Mouse (Mus musculus): ENCODE data around the gene Fam43b. TPM values are rescaled to one million over a fixed set of nuclear protein-coding genes. Genes with fewer than 3 reads are reported as not detected.
A peak's percentile ranks its signal among the peaks of the same experiment; 100 is the strongest.
"Not testable (repeated sequence)": the region's sequence is repeated elsewhere in the genome, so short reads cannot be mapped to it uniquely, and the experiment has no call there.

Fam43b gene
- polyA plus RNA-seq (2012; ENCODE audit: insufficient read depth, insufficient read length, missing spikeins): not detected in 2 replicates

- Histone ChIP-seq H3K4me3 (ENCODE audit: insufficient read depth, low read depth, low read length) (peak within 1 kb of the TSS; percentile 35), H3K4me1 (ENCODE audit: control insufficient read depth, insufficient read depth, insufficient read length, low read length) (no peaks in the 10 kb centered on the region), H3K27ac (replicated peaks; ENCODE audit: low read depth, low read length) (no peak within 1 kb of the TSS)
These were observed at the start of gene Fam43b for GRCm38 (mm10) chr4:138395971-138396645. Gene Fam43b, minus strand, starts transcription at chr4:138396528.

GRCm38 (mm10) chr4:138444941-138445340, 48.6 kb upstream of the Fam43b start:
- Histone ChIP-seq H3K4me1 (ENCODE audit: control insufficient read depth, insufficient read depth, insufficient read length, low read length) (no peaks in the 10 kb centered on the region), H3K27ac (replicated peaks; ENCODE audit: low read depth, low read length) (no peak overlapping the region)

GRCm38 (mm10) chr4:138440062-138440461, 43.7 kb upstream of the Fam43b start:
- Histone ChIP-seq H3K27ac (replicated peaks; ENCODE audit: low read depth, low read length) (no peak overlapping the region), H3K4me3 (ENCODE audit: insufficient read depth, low read depth, low read length) (no peak overlapping the region), H3K4me1 (ENCODE audit: control insufficient read depth, insufficient read depth, insufficient read length, low read length) (no peaks in the 10 kb centered on the region)

More at GRCm38 (mm10) chr4:138444941-138445340, 48.6 kb upstream of the Fam43b start:
- H3K4me3 ChIP-seq (ENCODE audit: insufficient read depth, low read depth, low read length): no peak overlapping the region

DNA sequence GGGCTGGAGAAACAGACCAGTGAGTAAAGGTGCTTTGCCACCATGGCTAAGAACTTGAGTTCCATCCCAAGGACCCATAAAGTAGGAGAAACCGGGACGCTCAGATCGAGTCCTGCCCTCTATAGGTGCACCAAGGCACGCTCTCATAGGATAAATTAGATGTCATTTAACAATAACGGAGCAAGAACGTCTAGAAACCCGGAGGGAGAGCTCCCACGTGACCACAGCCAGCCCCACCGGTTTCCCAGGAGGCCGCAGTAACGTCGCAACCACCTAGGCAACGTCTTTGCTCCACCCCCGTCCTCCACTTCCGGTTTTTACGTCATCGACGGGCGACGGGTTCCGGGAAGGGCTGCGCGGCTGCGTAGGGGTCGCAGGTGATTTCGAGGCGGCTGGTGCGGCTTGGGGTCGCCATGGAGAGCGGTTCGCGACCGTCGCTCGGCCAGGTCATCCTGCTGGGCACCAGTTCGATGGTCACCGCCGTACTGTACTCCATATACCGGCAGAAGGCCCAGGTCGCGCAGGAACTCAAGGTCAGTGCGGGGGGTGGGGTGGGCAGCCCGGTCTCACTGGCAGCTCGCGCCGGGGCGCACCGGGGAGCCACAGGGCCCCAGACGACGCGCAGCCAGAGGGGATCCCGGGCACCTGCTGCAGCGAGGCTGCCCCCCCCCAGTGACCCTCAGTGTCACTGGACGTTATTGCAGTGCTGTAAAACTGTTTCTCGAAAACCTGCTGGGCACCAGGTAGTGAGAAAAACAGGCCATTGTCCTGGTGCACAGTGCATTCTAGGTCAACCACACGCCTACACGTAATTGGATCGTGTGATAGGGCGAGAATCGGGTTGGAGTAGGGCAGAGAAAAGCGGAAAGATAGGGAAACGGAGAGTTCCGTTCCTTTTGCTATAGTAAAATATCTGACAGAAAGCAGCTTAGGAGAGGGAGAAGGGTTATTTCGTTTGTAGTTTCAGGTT, 38.3 kb upstream of the Fam43b start, which contains the start of gene Mul1:
Gene Mul1, plus strand, starts transcription at position 325 of the 970 bp plus-strand sequence.
- Histone ChIP-seq H3K4me1 (ENCODE audit: control insufficient read depth, insufficient read depth, insufficient read length, low read length) (no peaks in the 10 kb centered on the region), H3K27ac (replicated peaks; ENCODE audit: low read depth, low read length) (peak within 1 kb of the TSS; percentile 96), H3K4me3 (ENCODE audit: insufficient read depth, low read depth, low read length) (peak within 1 kb of the TSS; percentile 94)

- no peak overlapping the region for H3K27ac ChIP-seq (replicated peaks; ENCODE audit: low read depth, low read length)
- H3K4me1 ChIP-seq (ENCODE audit: control insufficient read depth, insufficient read depth, insufficient read length, low read length): no peaks in the 10 kb centered on the region
- no peak overlapping the region for H3K4me3 ChIP-seq (ENCODE audit: insufficient read depth, low read depth, low read length)
These were observed 35.0 kb upstream of the Fam43b start for GRCm38 (mm10) chr4:138431340-138431739.

DNA sequence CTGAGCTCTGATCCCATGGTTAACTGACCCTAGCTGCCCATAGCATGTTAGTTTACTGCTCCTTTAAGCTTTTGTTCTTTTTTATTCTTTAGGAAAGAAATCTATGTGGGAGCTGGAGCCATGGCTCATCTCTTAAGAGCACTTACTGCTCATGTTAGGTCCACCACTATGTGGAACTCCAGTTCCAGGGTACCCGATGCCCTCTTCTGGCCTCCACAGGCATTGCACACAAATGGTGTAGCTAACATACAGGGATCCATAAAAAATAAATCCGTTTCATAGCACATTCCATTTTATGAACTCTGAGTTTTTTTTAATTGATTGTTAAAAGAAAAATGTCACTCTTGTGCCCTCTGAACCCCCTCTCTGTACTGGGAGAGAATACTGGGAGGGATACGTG, 33.5 kb upstream of the Fam43b start:
- H3K27ac ChIP-seq (replicated peaks; ENCODE audit: low read depth, low read length): no peak overlapping the region
- no peak overlapping the region for H3K4me3 ChIP-seq (ENCODE audit: insufficient read depth, low read depth, low read length)
- no peaks in the 10 kb centered on the region for H3K4me1 ChIP-seq (ENCODE audit: control insufficient read depth, insufficient read depth, insufficient read length, low read length)

- Histone ChIP-seq H3K4me3 (ENCODE audit: insufficient read depth, low read depth, low read length) (peak overlapping the region; percentile 24), H3K27ac (replicated peaks; ENCODE audit: low read depth, low read length) (no peak overlapping the region), H3K4me1 (ENCODE audit: control insufficient read depth, insufficient read depth, insufficient read length, low read length) (no peaks in the 10 kb centered on the region)
These were observed 30.7 kb upstream of the Fam43b start for GRCm38 (mm10) chr4:138426778-138427705.

DNA sequence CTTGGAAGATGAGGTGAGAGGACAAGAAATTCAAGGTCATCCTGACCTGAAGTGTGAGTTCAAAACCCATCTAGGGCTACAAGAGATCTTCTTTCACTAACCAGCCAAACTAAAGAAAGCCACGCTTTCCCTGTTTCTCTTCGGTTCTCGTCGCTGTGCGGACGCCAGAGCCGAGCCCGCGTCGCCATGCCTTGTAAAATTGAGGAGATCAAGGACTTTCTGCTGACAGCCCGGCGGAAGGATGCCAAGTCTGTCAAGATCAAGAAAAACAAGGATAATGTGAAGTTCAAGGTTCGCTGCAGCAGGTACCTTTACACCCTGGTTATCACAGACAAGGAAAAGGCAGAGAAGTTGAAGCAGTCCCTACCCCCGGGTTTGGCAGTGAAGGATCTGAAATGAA, 29.3 kb upstream of the Fam43b start:
- not testable (repeated sequence) for H3K4me1 ChIP-seq (ENCODE audit: control insufficient read depth, insufficient read depth, insufficient read length, low read length); H3K27ac ChIP-seq (replicated peaks; ENCODE audit: low read depth, low read length); H3K4me3 ChIP-seq (ENCODE audit: insufficient read depth, low read depth, low read length)

DNA sequence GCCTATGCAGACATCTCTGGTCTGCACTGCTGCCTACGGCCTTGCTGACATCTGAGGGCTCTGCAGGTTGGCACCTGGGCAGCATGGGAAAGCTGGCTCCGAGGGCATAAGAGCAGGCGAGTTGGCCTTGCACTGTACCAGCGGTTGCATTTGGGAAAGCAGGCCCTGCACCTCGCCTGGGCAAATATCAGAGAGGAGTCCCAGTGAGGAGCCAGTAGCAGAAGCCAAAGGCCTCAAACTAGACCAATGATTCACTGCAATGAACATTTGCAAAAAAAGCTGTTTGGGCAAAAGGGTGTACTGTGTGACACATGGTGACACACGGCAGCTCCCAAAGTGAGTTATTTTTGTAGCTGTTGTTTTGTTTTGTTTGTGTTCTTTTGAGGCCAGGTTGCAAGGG, 28.7 kb upstream of the Fam43b start:
- H3K27ac ChIP-seq (replicated peaks; ENCODE audit: low read depth, low read length): no peak overlapping the region
- no peaks in the 10 kb centered on the region for H3K4me1 ChIP-seq (ENCODE audit: control insufficient read depth, insufficient read depth, insufficient read length, low read length)
- H3K4me3 ChIP-seq (ENCODE audit: insufficient read depth, low read depth, low read length): no peak overlapping the region

DNA sequence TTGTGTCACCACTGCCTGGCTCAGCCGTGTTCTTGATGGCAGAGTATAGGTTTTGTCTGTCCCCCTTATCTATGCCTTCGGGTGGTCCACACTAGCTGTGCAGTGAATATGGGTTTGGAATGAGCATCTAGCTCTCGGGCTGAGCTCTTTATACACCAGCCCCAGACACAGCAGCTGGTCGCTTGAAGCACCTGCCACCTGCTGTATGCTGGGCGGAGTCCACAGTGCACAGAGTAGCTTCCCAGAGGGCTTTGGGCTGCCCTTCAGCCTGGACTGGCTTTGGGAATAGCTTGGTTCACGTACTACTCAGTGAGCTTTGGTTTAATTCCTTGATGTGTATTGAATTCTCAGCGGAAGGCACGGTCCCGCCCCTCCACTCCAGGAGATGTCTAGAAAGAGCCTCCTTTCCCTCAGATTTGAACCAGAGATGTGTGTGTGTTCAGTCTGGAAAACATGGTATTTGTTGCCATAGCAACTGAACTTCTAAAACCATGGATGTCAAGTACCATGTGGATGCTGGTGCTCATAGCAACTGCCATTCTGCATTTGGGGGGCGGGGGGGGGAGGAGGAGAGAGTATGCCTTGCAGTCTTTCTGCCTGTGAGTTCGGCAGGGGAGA, 22.1 kb upstream of the Fam43b start:
- Histone ChIP-seq H3K27ac (replicated peaks; ENCODE audit: low read depth, low read length) (no peak overlapping the region), H3K4me1 (ENCODE audit: control insufficient read depth, insufficient read depth, insufficient read length, low read length) (peaks cover 5% of the 10 kb centered on the region; the same call in 1 of the 2 replicates), H3K4me3 (ENCODE audit: insufficient read depth, low read depth, low read length) (no peak overlapping the region)

DNA sequence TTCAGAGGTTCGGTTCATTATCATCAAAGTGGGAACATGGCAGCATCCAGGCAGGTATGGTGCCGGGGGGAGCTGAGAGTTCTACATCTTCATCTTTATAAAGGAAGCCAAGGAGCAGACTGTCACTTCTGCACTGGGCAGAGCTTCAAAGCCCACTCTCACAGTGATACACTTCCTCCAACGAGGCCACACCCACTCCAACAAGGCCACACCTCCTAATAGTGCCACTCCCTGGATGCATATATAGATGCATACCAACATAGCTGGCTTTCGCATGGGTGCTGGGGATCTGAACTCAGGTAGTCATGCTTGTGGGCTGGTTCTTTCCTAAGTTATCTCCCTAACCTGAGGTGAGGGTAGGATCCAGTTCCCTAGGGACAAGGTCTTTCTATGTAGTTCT, 21.6 kb upstream of the Fam43b start:
- H3K4me3 ChIP-seq (ENCODE audit: insufficient read depth, low read depth, low read length): no peak overlapping the region
- no peak overlapping the region for H3K27ac ChIP-seq (replicated peaks; ENCODE audit: low read depth, low read length)
- peaks cover 5% of the 10 kb centered on the region; the same call in 1 of the 2 replicates for H3K4me1 ChIP-seq (ENCODE audit: control insufficient read depth, insufficient read depth, insufficient read length, low read length)

GRCm38 (mm10) chr4:138416414-138416813, 20.1 kb upstream of the Fam43b start:
- Histone ChIP-seq H3K4me1 (ENCODE audit: control insufficient read depth, insufficient read depth, insufficient read length, low read length) (peaks cover 5% of the 10 kb centered on the region; the same call in 1 of the 2 replicates), H3K27ac (replicated peaks; ENCODE audit: low read depth, low read length) (no peak overlapping the region), H3K4me3 (ENCODE audit: insufficient read depth, low read depth, low read length) (no peak overlapping the region)

GRCm38 (mm10) chr4:138415991-138416390, 19.7 kb upstream of the Fam43b start:
- Histone ChIP-seq H3K4me1 (ENCODE audit: control insufficient read depth, insufficient read depth, insufficient read length, low read length) (peaks cover 5% of the 10 kb centered on the region; the same call in 1 of the 2 replicates), H3K27ac (replicated peaks; ENCODE audit: low read depth, low read length) (no peak overlapping the region), H3K4me3 (ENCODE audit: insufficient read depth, low read depth, low read length) (no peak overlapping the region)

- Histone ChIP-seq H3K4me3 (ENCODE audit: insufficient read depth, low read depth, low read length) (peak overlapping the region; percentile 2; the same call in 1 of the 2 replicates), H3K27ac (replicated peaks; ENCODE audit: low read depth, low read length) (0 out of 2 replicates have a peak overlapping the region, but pooled peaks have one; percentile 33), H3K4me1 (ENCODE audit: control insufficient read depth, insufficient read depth, insufficient read length, low read length) (peaks cover 5% of the 10 kb centered on the region; the same call in 1 of the 2 replicates)
These were observed 18.4 kb upstream of the Fam43b start for GRCm38 (mm10) chr4:138414725-138415124.

All from brown adipose tissue, adult 24 weeks (tissue).